Mouse (Mus musculus) myocyte (in vitro differentiated cells): ENCODE results near the gene Ggt6. TPM values are rescaled to one million over a fixed set of nuclear protein-coding genes. Genes with fewer than 3 reads are reported as not detected.

Experiments
- H3K27me3 ChIP-seq: one replicate; pipeline ENCODE4 v1.6.1; 2011; ENCODE audit not compliant: control insufficient read depth, insufficient read depth, insufficient read length
- H3K36me3 ChIP-seq: one replicate; pipeline ENCODE4 v1.6.1; 2011; ENCODE audit not compliant: control insufficient read depth, insufficient read depth
- H3K4me2 ChIP-seq: one replicate; pipeline ENCODE4 v1.6.1; 2011; ENCODE audit warnings: low read depth, control low read depth
- H3K4me3 ChIP-seq: one replicate; pipeline ENCODE4 v1.5.1; 2011; ENCODE audit warnings: mild to moderate bottlenecking, control low read depth, moderate library complexity
- H3K79me2 ChIP-seq: one replicate; pipeline ENCODE4 v1.6.1; 2011; ENCODE audit not compliant: control insufficient read depth, insufficient read depth
- H3ac ChIP-seq: one replicate; pipeline ENCODE4 v1.6.1; 2011; ENCODE audit not compliant: control insufficient read depth, insufficient read length
- CEBPB ChIP-seq: IDR thresholded peaks from 2 replicates; pipeline ENCODE4 v1.6.1; 2011; ENCODE audit warnings: mild to moderate bottlenecking, moderate library complexity; ENCODE audit not compliant: poor library complexity, insufficient read depth, severe bottlenecking
- E2F4 ChIP-seq: IDR thresholded peaks from one replicate; pipeline ENCODE4 v1.6.1; 2011; ENCODE audit warnings: mild to moderate bottlenecking, control low read depth, moderate library complexity; ENCODE audit not compliant: insufficient read depth
- MAX ChIP-seq: IDR thresholded peaks from one replicate; pipeline ENCODE4 v1.6.1; 2011; ENCODE audit warnings: low read depth, mild to moderate bottlenecking, control low read depth
- MYOD1 ChIP-seq, 3 experiments: IDR thresholded peaks; one replicate each; pipeline ENCODE4 v1.6.1; 2011; ENCODE audit warnings: control low read depth in 2 of 3, low read depth in 2 of 3, mild to moderate bottlenecking in 2 of 3, moderate library complexity in 1 of 3; ENCODE audit not compliant: insufficient read length in 2 of 3, control insufficient read depth in 1 of 3
- MYOG ChIP-seq, 3 experiments: IDR thresholded peaks; one replicate each; pipeline ENCODE4 v1.6.1; 2011; ENCODE audit warnings: control low read depth in 2 of 3, low read depth in 2 of 3, mild to moderate bottlenecking in 2 of 3; ENCODE audit not compliant: insufficient read length in 2 of 3, control insufficient read depth in 1 of 3, insufficient read depth in 1 of 3
- POLR2A ChIP-seq: IDR thresholded peaks from one replicate; pipeline ENCODE4 v1.6.1; 2011; ENCODE audit warnings: low read depth, mild to moderate bottlenecking, control low read depth, moderate library complexity; ENCODE audit not compliant: insufficient read length
- POLR2AphosphoS2 ChIP-seq: IDR thresholded peaks from one replicate; pipeline ENCODE4 v1.6.1; 2011; ENCODE audit warnings: low read depth, control low read depth; ENCODE audit not compliant: insufficient read length
- REST ChIP-seq: IDR thresholded peaks from one replicate; pipeline ENCODE4 v1.6.1; 2011; ENCODE audit warnings: mild to moderate bottlenecking, control low read depth, moderate library complexity; ENCODE audit not compliant: insufficient read depth, insufficient read length
- SRF ChIP-seq: IDR thresholded peaks from one replicate; pipeline ENCODE4 v1.6.1; 2011; ENCODE audit warnings: low read depth; ENCODE audit not compliant: control insufficient read depth, insufficient read length
- TCF12 ChIP-seq: IDR thresholded peaks from one replicate; pipeline ENCODE4 v1.6.1; 2011; ENCODE audit warnings: mild to moderate bottlenecking, control low read depth; ENCODE audit not compliant: poor library complexity, insufficient read depth, severe bottlenecking
- TCF3 ChIP-seq: IDR thresholded peaks from one replicate; pipeline ENCODE4 v1.6.1; 2011; ENCODE audit warnings: low read depth, control low read depth; ENCODE audit not compliant: insufficient read length
- USF1 ChIP-seq: IDR thresholded peaks from one replicate; pipeline ENCODE4 v1.6.1; 2011; ENCODE audit warnings: low read depth, mild to moderate bottlenecking, control low read depth, moderate library complexity
- polyA plus RNA-seq: library from polyadenylated mRNA; unstranded; fragments of >200 nt; fragmentation: generic; extraction: Trizol; gene quantifications from one replicate; pipeline ENCODE4 v1.2.1, GENCODE M21; 2012; ENCODE audit warnings: missing spikeins

Ggt6 gene
- polyA plus RNA-seq, 1 experiment = not detected

GRCm38 (mm10) chr11:72413016-72413415 lies 22.3 kb upstream of the Ggt6 start:
- no peak overlapping the region for H3ac ChIP-seq
- TF ChIP-seq REST (no peak), USF1 (no peak), POLR2A (no peak), TCF12 (no peak), CEBPB (no peak), MYOG (IDR thresholded peaks at IDR 0.05; ENCODE audit: control insufficient read depth in 1 of 3, insufficient read depth in 1 of 3, insufficient read length in 2 of 3, low read depth in 2 of 3) (no peak), TCF3 (no peak), E2F4 (no peak), SRF (no peak), MYOD1 (IDR thresholded peaks at IDR 0.05; ENCODE audit: control insufficient read depth in 1 of 3, insufficient read length in 2 of 3, low read depth in 2 of 3) (no peak), MAX (no peak), POLR2AphosphoS2 (no peak)
- H3K4me2 ChIP-seq = no peak overlapping the region

GRCm38 (mm10) chr11:72413601-72414190 lies 21.6 kb upstream of the Ggt6 start:
- Histone ChIP-seq H3ac (no peak overlapping the region), H3K27me3 (peaks cover 53% of the 10 kb centered on the region), H3K4me3 (no peak overlapping the region), H3K79me2 (no peaks in the 10 kb centered on the region), H3K4me2 (no peak overlapping the region), H3K36me3 (no peaks in the 10 kb centered on the region)
- TF ChIP-seq POLR2A (no peak), USF1 (no peak), CEBPB (no peak), POLR2AphosphoS2 (no peak), MYOG (IDR thresholded peaks at IDR 0.05; ENCODE audit: control insufficient read depth in 1 of 3, insufficient read depth in 1 of 3, insufficient read length in 2 of 3, low read depth in 2 of 3) (no peak), TCF12 (no peak), REST (no peak), SRF (no peak), MYOD1 (IDR thresholded peaks at IDR 0.05; ENCODE audit: control insufficient read depth in 1 of 3, insufficient read length in 2 of 3, low read depth in 2 of 3) (no peak), MAX (no peak), TCF3 (no peak), E2F4 (no peak)

More at GRCm38 (mm10) chr11:72413016-72413415, 22.3 kb upstream of the Ggt6 start:
- Histone ChIP-seq H3K27me3 (peaks cover 57% of the 10 kb centered on the region), H3K79me2 (no peaks in the 10 kb centered on the region), H3K4me3 (no peak overlapping the region), H3K36me3 (no peaks in the 10 kb centered on the region)

- H3ac ChIP-seq = no peak overlapping the region
- TF ChIP-seq USF1 (no peak), POLR2AphosphoS2 (no peak), TCF3 (no peak), SRF (no peak), CEBPB (no peak), TCF12 (no peak), POLR2A (no peak), E2F4 (no peak), MAX (no peak), REST (no peak), MYOD1 (IDR thresholded peaks at IDR 0.05; ENCODE audit: control insufficient read depth in 1 of 3, insufficient read length in 2 of 3, low read depth in 2 of 3) (no peak), MYOG (IDR thresholded peaks at IDR 0.05; ENCODE audit: control insufficient read depth in 1 of 3, insufficient read depth in 1 of 3, insufficient read length in 2 of 3, low read depth in 2 of 3) (no peak)
- no peaks in the 10 kb centered on the region for H3K36me3 ChIP-seq
- no peaks in the 10 kb centered on the region for H3K79me2 ChIP-seq
- H3K27me3 ChIP-seq = peaks cover 47% of the 10 kb centered on the region
- no peak overlapping the region for H3K4me3 ChIP-seq
- H3K4me2 ChIP-seq = no peak overlapping the region
Observed at GRCm38 (mm10) chr11:72415155-72415554, 20.2 kb upstream of the Ggt6 start.

GRCm38 (mm10) chr11:72416666-72417065 lies 18.7 kb upstream of the Ggt6 start:
- Histone ChIP-seq H3K4me2 (no peak overlapping the region), H3ac (no peak overlapping the region), H3K4me3 (no peak overlapping the region), H3K36me3 (no peaks in the 10 kb centered on the region), H3K27me3 (peaks cover 34% of the 10 kb centered on the region), H3K79me2 (no peaks in the 10 kb centered on the region)
- TF ChIP-seq REST = no peak
- peak in 1 of 3 experiments; percentile 41 for TF ChIP-seq MYOD1 (IDR thresholded peaks at IDR 0.05; ENCODE audit: control insufficient read depth in 1 of 3, insufficient read length in 2 of 3, low read depth in 2 of 3)
- peak in 2 of 3 experiments; percentile 4 to 9 for TF ChIP-seq MYOG (IDR thresholded peaks at IDR 0.05; ENCODE audit: control insufficient read depth in 1 of 3, insufficient read depth in 1 of 3, insufficient read length in 2 of 3, low read depth in 2 of 3)

- Histone ChIP-seq H3ac (no peak overlapping the region), H3K4me2 (no peak overlapping the region), H3K27me3 (peaks cover 29% of the 10 kb centered on the region), H3K79me2 (no peaks in the 10 kb centered on the region), H3K36me3 (no peaks in the 10 kb centered on the region), H3K4me3 (no peak overlapping the region)
- TF ChIP-seq MYOD1 (IDR thresholded peaks at IDR 0.05; ENCODE audit: control insufficient read depth in 1 of 3, insufficient read length in 2 of 3, low read depth in 2 of 3) (peak in 1 of 3 experiments; percentile 5), TCF3 (no peak), MYOG (IDR thresholded peaks at IDR 0.05; ENCODE audit: control insufficient read depth in 1 of 3, insufficient read depth in 1 of 3, insufficient read length in 2 of 3, low read depth in 2 of 3) (no peak), E2F4 (no peak), USF1 (no peak), CEBPB (no peak), MAX (no peak)
Observed at GRCm38 (mm10) chr11:72417376-72417775, 17.9 kb upstream of the Ggt6 start.
